Mouse (Mus musculus): ENCODE measurements around the gene Mastl.

GRCm38 (mm10) chr2:23097028-23097427 is 58.8 kb downstream of the Mastl start:
- no peak for TF ChIP-seq CTCF (IDR thresholded peaks at IDR 0.05; ENCODE audit: control insufficient read depth, insufficient read depth, low read length)
- TF ChIP-seq POLR2A (IDR thresholded peaks at IDR 0.05; ENCODE audit: borderline replicate concordance, control insufficient read depth, low read depth, low read length), result no peak
